Mouse (Mus musculus) midbrain, embryonic 11.5 days (tissue): Measurements from ENCODE around the gene Shld2. TPM values are rescaled to one million over a fixed set of nuclear protein-coding genes. Genes with fewer than 3 reads are reported as not detected.

Experiments used
- ATAC-seq: fragments of 200-750 bp; cut with Nextera tagmentation; 2 replicates; pipeline ENCODE4 v1.8.0; 2017; ENCODE audit warnings: moderate TSS enrichment, moderate library complexity; ENCODE audit not compliant: low FRiP score
- DNase-seq: peaks from one replicate; pipeline ENCODE4 v3.0.0; 2015; ENCODE audit warnings: low spot score; ENCODE audit errors: missing footprints
- H3K27ac ChIP-seq: fragments of 300-500 bp; sonication (generic); 2 replicates; pipeline ENCODE4 v1.5.1; 2014; ENCODE audit warnings: low read depth, low read length
- H3K27me3 ChIP-seq: fragments of 300-500 bp; sonication (generic); 2 replicates; pipeline ENCODE4 v1.6.1; 2014; ENCODE audit warnings: mild to moderate bottlenecking, low read length, moderate library complexity, mixed read lengths; ENCODE audit not compliant: control insufficient read depth, insufficient read depth
- H3K36me3 ChIP-seq: fragments of 300-500 bp; sonication (generic); 2 replicates; pipeline ENCODE4 v1.6.1; 2014; ENCODE audit warnings: mild to moderate bottlenecking, low read length, moderate library complexity, mixed read lengths; ENCODE audit not compliant: control insufficient read depth, insufficient read depth
- H3K4me1 ChIP-seq: fragments of 300-500 bp; sonication (generic); 2 replicates; pipeline ENCODE4 v1.6.1; 2014; ENCODE audit warnings: low read length; ENCODE audit not compliant: control insufficient read depth, insufficient read depth
- H3K4me2 ChIP-seq: fragments of 300-500 bp; sonication (generic); 2 replicates; pipeline ENCODE4 v1.6.1; 2014; ENCODE audit warnings: mild to moderate bottlenecking, moderate library complexity
- H3K4me3 ChIP-seq: fragments of 300-500 bp; sonication (generic); 2 replicates; pipeline ENCODE4 v1.5.1; 2014; ENCODE audit warnings: low read depth, low read length
- H3K9ac ChIP-seq: fragments of 300-500 bp; sonication (generic); 2 replicates; pipeline ENCODE4 v1.6.1; 2014; ENCODE audit warnings: low read length
- H3K9me3 ChIP-seq: fragments of 300-500 bp; sonication (generic); 2 replicates; pipeline ENCODE4 v1.6.1; 2016; ENCODE audit warnings: low read length; ENCODE audit not compliant: control insufficient read depth
- WGBS: fragments of 180-500 bp; shearing (Covaris S2); extraction: QIAGEN DNeasy Blood & Tissue Kit; methylation state at CpG from one replicate; pipeline ENCODE4 v1.1.7; 2014; 5-methylcytosine and 5-hydroxymethylcytosine counted together
- polyA plus RNA-seq: library from polyadenylated mRNA; unstranded; fragments of >200 nt; fragmentation: Nextera tagmentation; extraction: Ambion mirVana; gene quantifications from 2 replicates; pipeline ENCODE4 v1.2.1, GENCODE M21; 2014

Shld2 gene
- polyA plus RNA-seq, 1 experiment from 2014 or later, result 8.0 TPM

DNA sequence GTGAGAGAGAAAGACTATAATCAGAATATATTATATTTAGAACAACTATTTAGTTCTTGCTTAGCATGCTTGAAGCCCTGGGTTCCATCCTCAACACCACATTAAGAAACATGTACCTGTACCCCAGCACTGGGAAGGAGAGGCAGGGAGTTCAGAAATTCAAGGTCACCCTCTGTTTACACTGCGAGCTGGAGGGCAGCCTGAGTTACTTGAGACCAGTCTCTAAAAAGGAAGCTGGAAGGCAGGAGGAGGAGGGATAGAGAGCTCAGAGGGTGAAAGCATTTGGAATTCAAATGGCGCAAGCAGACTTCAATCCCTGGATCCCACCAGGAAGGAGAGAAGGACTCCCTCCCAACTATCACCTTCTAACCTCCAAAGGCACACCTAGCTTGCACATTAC lies 12.7 kb downstream of the Shld2 start:
- H3K4me3 ChIP-seq, result no peak overlapping the region
- H3K4me2 ChIP-seq, result no peak overlapping the region
- no peak overlapping the region for H3K9ac ChIP-seq
- no peaks in the 10 kb centered on the region for H3K27me3 ChIP-seq
- 56% methylated on average over 2 of the region's 2 CpGs for WGBS
- no peak for ATAC-seq
- no peaks in the 10 kb centered on the region for H3K9me3 ChIP-seq
- no peaks in the 10 kb centered on the region for H3K36me3 ChIP-seq
- H3K4me1 ChIP-seq, result no peaks in the 10 kb centered on the region
- DNase-seq, result no peak
- H3K27ac ChIP-seq, result no peak overlapping the region

DNA sequence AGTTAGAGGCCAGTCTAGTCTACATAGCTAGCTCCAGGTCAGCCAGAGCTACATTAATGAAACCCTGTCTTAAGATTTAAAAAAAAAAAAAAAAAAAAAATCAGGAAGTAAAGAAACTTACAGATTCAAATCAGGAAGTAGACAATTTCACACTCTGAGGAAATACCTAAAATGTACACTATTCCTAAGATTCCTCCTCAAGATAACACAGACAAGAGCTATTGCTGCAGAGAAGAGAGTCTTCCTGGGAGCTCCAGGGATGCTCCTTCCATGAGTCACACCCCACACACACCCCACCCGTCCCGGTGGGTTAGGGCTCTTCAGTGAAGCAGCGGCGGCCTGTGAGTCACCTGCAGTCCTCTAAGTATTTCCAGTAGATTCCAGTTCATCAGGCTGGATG lies 13.3 kb downstream of the Shld2 start:
- Histone ChIP-seq H3K9ac (no peak overlapping the region), H3K36me3 (no peaks in the 10 kb centered on the region), H3K27ac (no peak overlapping the region), H3K4me1 (no peaks in the 10 kb centered on the region), H3K27me3 (no peaks in the 10 kb centered on the region), H3K9me3 (no peaks in the 10 kb centered on the region), H3K4me2 (no peak overlapping the region), H3K4me3 (no peak overlapping the region)
- whole genome bisulfite sequencing, result 73% methylated on average over 4 of the region's 4 CpGs
- DNase-seq (no peak), ATAC-seq (no peak)

DNA sequence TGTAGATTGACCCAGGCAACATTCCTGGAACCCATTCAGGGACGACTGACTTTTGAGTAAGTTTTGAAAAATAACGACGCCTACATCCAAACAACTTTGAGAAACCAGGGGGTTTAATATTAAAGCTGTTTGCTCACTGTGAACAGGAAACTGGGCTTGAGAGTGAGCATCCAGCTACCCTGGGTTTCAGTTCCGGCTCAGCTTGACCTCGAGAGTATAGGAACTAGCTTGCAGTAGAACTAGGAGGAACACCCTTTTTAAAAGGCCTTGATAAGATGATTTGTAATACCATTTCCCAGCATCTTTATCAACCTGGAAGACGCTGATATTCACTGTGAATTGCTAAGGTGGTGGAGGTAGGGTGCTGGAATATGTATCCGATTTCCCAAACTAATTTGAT lies 13.9 kb downstream of the Shld2 start:
- no peak overlapping the region for H3K4me2 ChIP-seq
- H3K4me3 ChIP-seq, result no peak overlapping the region
- 90% methylated on average over 7 of the region's 7 CpGs for WGBS
- no peaks in the 10 kb centered on the region for H3K36me3 ChIP-seq
- H3K9me3 ChIP-seq, result no peaks in the 10 kb centered on the region
- no peaks in the 10 kb centered on the region for H3K27me3 ChIP-seq
- H3K27ac ChIP-seq, result no peak overlapping the region
- DNase-seq (no peak), ATAC-seq (no peak)
- H3K9ac ChIP-seq, result no peak overlapping the region
- H3K4me1 ChIP-seq, result no peaks in the 10 kb centered on the region

DNA sequence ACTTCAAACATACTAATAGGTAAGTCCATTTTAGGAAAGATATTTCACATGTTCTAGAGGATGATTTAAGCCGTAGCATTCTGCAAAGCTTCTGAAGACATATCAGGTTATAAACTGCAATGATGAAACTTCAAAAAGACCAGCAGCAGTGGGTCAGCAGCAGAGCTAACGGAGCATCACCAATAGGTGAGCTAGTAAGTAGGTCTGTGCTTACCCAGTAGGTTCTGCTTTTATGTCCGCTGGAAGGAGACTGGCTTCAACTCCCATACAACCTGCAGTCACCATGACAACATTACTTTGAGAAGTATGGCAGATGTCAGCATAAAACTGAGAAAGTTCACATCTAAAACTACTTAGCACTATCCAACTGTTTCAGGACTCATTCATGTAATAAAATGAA lies 16.7 kb downstream of the Shld2 start:
- 90% methylated on average over 3 of the region's 3 CpGs for WGBS
- DNase-seq (no peak), ATAC-seq (no peak)
- H3K27me3 ChIP-seq, result no peaks in the 10 kb centered on the region
- H3K36me3 ChIP-seq, result no peaks in the 10 kb centered on the region
- H3K27ac ChIP-seq, result no peak overlapping the region
- no peaks in the 10 kb centered on the region for H3K4me1 ChIP-seq
- no peak overlapping the region for H3K4me2 ChIP-seq
- no peak overlapping the region for H3K9ac ChIP-seq
- no peaks in the 10 kb centered on the region for H3K9me3 ChIP-seq
- H3K4me3 ChIP-seq, result no peak overlapping the region

DNA sequence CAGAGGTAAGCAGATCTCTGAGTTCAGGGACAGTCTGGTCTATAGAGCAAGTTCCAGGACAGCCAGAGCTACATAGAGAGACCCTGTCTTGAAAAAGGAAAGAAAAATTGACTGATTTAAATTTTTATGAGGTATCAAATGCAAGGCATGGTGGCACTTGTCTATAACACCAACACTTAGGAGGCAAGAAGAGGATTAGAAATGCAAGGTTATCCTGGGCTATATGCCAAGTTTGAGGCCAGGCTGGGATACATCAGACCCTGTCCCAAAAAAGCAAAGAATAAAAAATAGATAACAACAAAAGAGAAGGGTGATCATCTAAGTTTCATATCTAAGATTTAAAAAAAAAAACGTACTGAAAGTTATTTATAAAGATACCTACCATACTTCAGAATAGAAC lies 20.1 kb downstream of the Shld2 start:
- H3K27me3 ChIP-seq, result no peaks in the 10 kb centered on the region
- WGBS, result 58% methylated on average over 1 of the region's 1 CpGs
- no peaks in the 10 kb centered on the region for H3K4me1 ChIP-seq
- ATAC-seq (no peak), DNase-seq (no peak)
- no peak overlapping the region for H3K4me3 ChIP-seq
- no peaks in the 10 kb centered on the region for H3K36me3 ChIP-seq
- H3K27ac ChIP-seq, result no peak overlapping the region
- H3K9me3 ChIP-seq, result no peaks in the 10 kb centered on the region
- H3K9ac ChIP-seq, result no peak overlapping the region
- no peak overlapping the region for H3K4me2 ChIP-seq

DNA sequence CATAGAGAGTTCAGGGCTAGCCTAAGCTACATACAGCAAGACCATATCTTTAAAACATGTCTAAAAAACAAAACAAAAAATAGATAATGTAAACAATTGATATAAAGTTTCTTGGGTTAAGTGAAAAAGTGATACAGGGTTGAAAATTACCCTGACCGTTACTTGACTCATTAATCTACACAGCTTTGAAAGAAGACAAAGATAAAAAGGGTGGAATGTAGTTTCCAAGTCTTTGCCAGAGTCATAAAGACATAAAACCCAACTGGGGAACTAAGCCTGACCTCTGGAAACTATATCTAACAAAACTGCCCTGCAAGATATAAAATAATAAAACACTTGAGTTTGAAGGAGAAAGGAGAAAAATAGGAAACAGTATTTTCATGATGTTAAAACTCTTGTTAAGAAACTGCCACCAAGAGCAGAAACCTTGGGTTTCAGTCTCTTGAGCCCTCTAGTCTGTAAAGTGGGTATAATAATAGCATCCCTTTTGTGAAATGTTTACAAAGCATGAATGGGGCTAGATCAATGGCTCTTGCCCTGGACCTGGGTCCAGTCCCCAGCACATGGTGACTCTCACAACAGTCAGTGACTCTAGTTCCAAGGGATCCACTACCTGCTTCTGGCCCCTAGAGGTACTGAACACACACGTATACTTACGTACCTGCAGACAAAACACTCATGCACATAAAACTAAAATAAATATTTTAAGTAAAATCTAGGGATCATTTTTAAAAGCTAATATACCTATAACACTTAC lies 20.9 kb downstream of the Shld2 start:
- DNase-seq, result no peak
- WGBS, result 98% methylated on average over 3 of the region's 3 CpGs

DNA sequence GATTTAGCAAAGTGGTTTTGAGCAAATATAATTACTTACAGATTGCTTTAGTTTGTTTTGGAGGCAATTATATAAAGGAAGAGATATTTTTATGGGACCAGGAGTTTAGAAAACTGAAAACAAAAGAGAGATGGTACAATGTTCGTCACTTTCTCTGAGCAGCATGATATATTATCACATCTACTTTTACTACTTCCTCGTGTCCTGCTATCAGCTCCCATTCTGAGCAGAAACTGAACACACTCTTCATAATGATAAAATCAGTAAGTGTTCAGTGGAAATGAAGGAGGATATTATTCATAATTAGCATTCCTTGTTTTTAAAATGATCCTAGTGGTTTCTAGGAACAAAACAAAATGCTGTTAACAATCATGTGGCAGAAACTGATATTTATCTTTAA lies 21.9 kb downstream of the Shld2 start:
- WGBS, result 93% methylated on average over 2 of the region's 2 CpGs
- Histone ChIP-seq H3K4me3 (no peak overlapping the region), H3K27me3 (no peaks in the 10 kb centered on the region), H3K4me1 (no peaks in the 10 kb centered on the region), H3K9ac (no peak overlapping the region), H3K4me2 (no peak overlapping the region), H3K36me3 (no peaks in the 10 kb centered on the region), H3K9me3 (no peaks in the 10 kb centered on the region), H3K27ac (no peak overlapping the region)
- ATAC-seq (no peak), DNase-seq (no peak)

More for the DNA sequence above, 20.9 kb downstream of the Shld2 start:
- Histone ChIP-seq H3K9ac (no peak overlapping the region), H3K4me3 (no peak overlapping the region), H3K27ac (no peak overlapping the region), H3K36me3 (no peaks in the 10 kb centered on the region), H3K4me1 (no peaks in the 10 kb centered on the region), H3K4me2 (no peak overlapping the region), H3K9me3 (no peaks in the 10 kb centered on the region), H3K27me3 (no peaks in the 10 kb centered on the region)
- ATAC-seq, result no peak

DNA sequence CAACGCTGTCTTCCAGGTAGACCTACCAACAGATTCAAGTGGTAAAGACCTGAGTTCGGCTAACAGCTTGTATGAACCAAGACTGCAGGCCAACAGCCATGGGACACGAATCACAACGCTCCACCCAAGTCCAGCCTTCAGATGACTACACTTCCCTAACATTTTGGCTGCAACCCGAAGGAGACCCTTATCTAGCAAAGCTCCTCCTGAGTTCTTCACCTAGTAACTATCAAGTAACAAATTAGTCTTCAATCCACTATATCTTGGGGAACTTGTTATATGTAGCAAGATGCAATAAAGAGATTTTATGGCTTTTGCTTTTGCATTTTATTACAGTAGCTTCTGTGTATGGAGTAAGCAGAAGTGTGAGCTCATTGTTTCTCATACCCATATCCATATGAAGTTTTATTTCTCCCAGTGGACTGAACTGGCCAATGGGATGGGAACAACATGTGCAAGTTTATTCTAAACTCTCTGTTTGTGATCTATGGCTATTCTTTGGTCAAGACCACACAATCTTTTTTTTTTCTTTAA lies 28.5 kb downstream of the Shld2 start:
- no peak for ATAC-seq
- H3K4me3 ChIP-seq, result no peak overlapping the region
- H3K36me3 ChIP-seq, result no peaks in the 10 kb centered on the region
- no peaks in the 10 kb centered on the region for H3K9me3 ChIP-seq
- 93% methylated on average over 5 of the region's 5 CpGs for WGBS
- H3K4me2 ChIP-seq, result no peak overlapping the region
- no peak overlapping the region for H3K27ac ChIP-seq
- no peak overlapping the region for H3K9ac ChIP-seq
- no peaks in the 10 kb centered on the region for H3K27me3 ChIP-seq
- no peak for DNase-seq
- no peaks in the 10 kb centered on the region for H3K4me1 ChIP-seq

DNA sequence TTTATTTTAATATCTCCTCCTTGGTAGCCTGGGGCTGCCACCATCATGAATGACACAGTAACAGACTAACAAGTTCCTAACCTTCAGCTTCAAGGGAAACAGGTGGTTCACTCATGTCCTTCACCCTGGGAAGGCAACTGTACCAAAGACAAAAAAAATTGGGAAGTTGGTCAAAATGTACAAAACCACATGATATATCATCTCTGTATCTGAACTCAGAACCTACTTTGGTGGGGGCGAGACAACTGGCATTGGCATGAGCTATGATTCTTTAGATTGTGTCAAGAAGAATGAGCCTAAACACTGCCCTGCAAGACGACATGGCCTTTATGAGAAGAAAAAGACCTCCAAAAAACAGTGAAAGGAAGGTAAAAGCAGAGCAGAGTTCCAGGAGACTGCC lies 29.5 kb downstream of the Shld2 start:
- Histone ChIP-seq H3K4me1 (no peaks in the 10 kb centered on the region), H3K4me2 (no peak overlapping the region), H3K27ac (no peak overlapping the region), H3K4me3 (no peak overlapping the region), H3K27me3 (no peaks in the 10 kb centered on the region), H3K9ac (no peak overlapping the region), H3K9me3 (no peaks in the 10 kb centered on the region), H3K36me3 (no peaks in the 10 kb centered on the region)
- 81% methylated on average over 2 of the region's 2 CpGs for WGBS
- ATAC-seq, result no peak
- no peak for DNase-seq
